Mouse (Mus musculus) liver, embryonic 12.5 days (tissue): ENCODE measurements around the gene Arhgap23. TPM values are rescaled to one million over a fixed set of nuclear protein-coding genes. Genes with fewer than 3 reads are reported as not detected.

Experiments
- ATAC-seq: fragments of 200-750 bp; cut with Nextera tagmentation; 2 replicates; pipeline ENCODE4 v1.8.0; 2017; ENCODE audit warnings: moderate number of reproducible peaks, mild to moderate bottlenecking, moderate library complexity
- H3K27ac ChIP-seq: fragments of 300-500 bp; sonication (generic); 2 replicates; pipeline ENCODE4 v1.5.1; 2016; ENCODE audit warnings: mild to moderate bottlenecking
- H3K27me3 ChIP-seq: fragments of 300-500 bp; sonication (generic); replicated peaks from 2 replicates; pipeline ENCODE4 v1.6.1; 2016; ENCODE audit warnings: mild to moderate bottlenecking, moderate library complexity
- H3K36me3 ChIP-seq: fragments of 300-500 bp; sonication (generic); 2 replicates; pipeline ENCODE4 v1.6.1; 2016; ENCODE audit warnings: mild to moderate bottlenecking, moderate library complexity
- H3K4me1 ChIP-seq: fragments of 300-500 bp; sonication (generic); 2 replicates; pipeline ENCODE4 v1.6.1; 2016
- H3K4me2 ChIP-seq: fragments of 300-500 bp; sonication (generic); 2 replicates; pipeline ENCODE4 v1.6.1; 2016; ENCODE audit warnings: mild to moderate bottlenecking, moderate library complexity
- H3K4me3 ChIP-seq: fragments of 300-500 bp; sonication (generic); 2 replicates; pipeline ENCODE4 v1.5.1; 2016; ENCODE audit warnings: mild to moderate bottlenecking, moderate library complexity
- H3K9ac ChIP-seq: fragments of 300-500 bp; sonication (generic); 2 replicates; pipeline ENCODE4 v1.6.1; 2016; ENCODE audit warnings: mild to moderate bottlenecking, moderate library complexity
- H3K9me3 ChIP-seq: fragments of 300-500 bp; sonication (generic); replicated peaks from 2 replicates; pipeline ENCODE4 v1.6.1; 2016; ENCODE audit warnings: mild to moderate bottlenecking, moderate library complexity
- WGBS: fragments of 180-500 bp; shearing (Covaris S2); methylation state at CpG from one replicate; pipeline ENCODE4 v1.1.7; 2016; ENCODE audit not compliant: insufficient replicate concordance; 5-methylcytosine and 5-hydroxymethylcytosine counted together
- polyA plus RNA-seq: library from polyadenylated mRNA; unstranded; fragments of >200 nt; fragmentation: Nextera tagmentation; extraction: Ambion mirVana; gene quantifications from 2 replicates; pipeline ENCODE4 v1.2.1, GENCODE M21; 2016

Arhgap23 gene
- polyA plus RNA-seq, 1 experiment from 2014 or later = 17.3 TPM

- Histone ChIP-seq H3K27me3 (peaks cover 34% of the 10 kb centered on the region), H3K27ac (no peak overlapping the region), H3K4me2 (peak overlapping the region; percentile 49), H3K4me1 (peaks cover 14% of the 10 kb centered on the region; the same call in 1 of the 2 replicates), H3K9me3 (no peaks in the 10 kb centered on the region), H3K9ac (no peak overlapping the region), H3K36me3 (peaks cover 67% of the 10 kb centered on the region), H3K4me3 (peak overlapping the region; percentile 18)
- 79% methylated on average over 51 of the region's 51 CpGs for WGBS
- no peak for ATAC-seq
These were observed 85.6 kb downstream of the Arhgap23 start for GRCm38 (mm10) chr11:97500720-97501448.

GRCm38 (mm10) chr11:97502383-97502782, 87.0 kb downstream of the Arhgap23 start:
- Histone ChIP-seq H3K27ac (no peak overlapping the region), H3K4me2 (no peak overlapping the region), H3K4me3 (no peak overlapping the region), H3K9me3 (no peaks in the 10 kb centered on the region), H3K9ac (no peak overlapping the region), H3K27me3 (peaks cover 40% of the 10 kb centered on the region), H3K36me3 (peaks cover 52% of the 10 kb centered on the region), H3K4me1 (peaks cover 14% of the 10 kb centered on the region; the same call in 1 of the 2 replicates)
- 64% methylated on average over 9 of the region's 9 CpGs for WGBS
- no peak for ATAC-seq

GRCm38 (mm10) chr11:97502846-97503245, 87.5 kb downstream of the Arhgap23 start:
- H3K9me3 ChIP-seq = no peaks in the 10 kb centered on the region
- peaks cover 14% of the 10 kb centered on the region; the same call in 1 of the 2 replicates for H3K4me1 ChIP-seq
- no peak overlapping the region for H3K4me3 ChIP-seq
- peaks cover 45% of the 10 kb centered on the region for H3K27me3 ChIP-seq
- peaks cover 47% of the 10 kb centered on the region for H3K36me3 ChIP-seq
- 66% methylated on average over 4 of the region's 4 CpGs for WGBS
- no peak overlapping the region for H3K4me2 ChIP-seq
- ATAC-seq = no peak
- H3K27ac ChIP-seq = no peak overlapping the region
- no peak overlapping the region for H3K9ac ChIP-seq

- 54% methylated on average over 4 of the region's 4 CpGs for WGBS
- peaks cover 18% of the 10 kb centered on the region for H3K36me3 ChIP-seq
- ATAC-seq = no peak
- no peaks in the 10 kb centered on the region for H3K9me3 ChIP-seq
- H3K4me2 ChIP-seq = no peak overlapping the region
- H3K27me3 ChIP-seq = peaks cover 48% of the 10 kb centered on the region
- H3K4me1 ChIP-seq = 0 out of 2 replicates have a peak, but pooled peaks cover 3% of the 10 kb centered on the region
- no peak overlapping the region for H3K9ac ChIP-seq
- H3K4me3 ChIP-seq = no peak overlapping the region
- no peak overlapping the region for H3K27ac ChIP-seq
These were observed 90.5 kb downstream of the Arhgap23 start for GRCm38 (mm10) chr11:97505784-97506183.

- H3K27me3 ChIP-seq = peaks cover 44% of the 10 kb centered on the region
- H3K4me3 ChIP-seq = no peak overlapping the region
- H3K9ac ChIP-seq = no peak overlapping the region
- no peak overlapping the region for H3K27ac ChIP-seq
- H3K4me2 ChIP-seq = no peak overlapping the region
- H3K4me1 ChIP-seq = peaks cover 4% of the 10 kb centered on the region
- no peak for ATAC-seq
- 52% methylated on average over 8 of the region's 8 CpGs for WGBS
- H3K9me3 ChIP-seq = no peaks in the 10 kb centered on the region
- H3K36me3 ChIP-seq = peaks cover 12% of the 10 kb centered on the region
These were observed 91.0 kb downstream of the Arhgap23 start for GRCm38 (mm10) chr11:97506331-97506730.

- WGBS = 41% methylated on average over 3 of the region's 3 CpGs
- Histone ChIP-seq H3K27me3 (peaks cover 44% of the 10 kb centered on the region), H3K4me3 (no peak overlapping the region), H3K27ac (no peak overlapping the region), H3K9ac (no peak overlapping the region), H3K9me3 (no peaks in the 10 kb centered on the region), H3K36me3 (no peaks in the 10 kb centered on the region), H3K4me2 (no peak overlapping the region), H3K4me1 (peaks cover 18% of the 10 kb centered on the region)
- no peak for ATAC-seq
These were observed 92.9 kb downstream of the Arhgap23 start for GRCm38 (mm10) chr11:97508198-97508597.

- H3K9ac ChIP-seq = no peak overlapping the region
- no peak for ATAC-seq
- H3K4me2 ChIP-seq = no peak overlapping the region
- no peak overlapping the region for H3K27ac ChIP-seq
- no peaks in the 10 kb centered on the region for H3K9me3 ChIP-seq
- no peak overlapping the region for H3K4me3 ChIP-seq
- 47% methylated on average over 5 of the region's 5 CpGs for WGBS
- peaks cover 44% of the 10 kb centered on the region for H3K27me3 ChIP-seq
- H3K36me3 ChIP-seq = no peaks in the 10 kb centered on the region
- H3K4me1 ChIP-seq = peaks cover 18% of the 10 kb centered on the region
These were observed 93.7 kb downstream of the Arhgap23 start for GRCm38 (mm10) chr11:97509058-97509457.

- H3K4me3 ChIP-seq = no peak overlapping the region
- peaks cover 18% of the 10 kb centered on the region for H3K4me1 ChIP-seq
- no peak overlapping the region for H3K9ac ChIP-seq
- peaks cover 41% of the 10 kb centered on the region for H3K27me3 ChIP-seq
- no peak overlapping the region for H3K4me2 ChIP-seq
- no peak for ATAC-seq
- 69% methylated on average over 24 of the region's 24 CpGs for WGBS
- H3K36me3 ChIP-seq = no peaks in the 10 kb centered on the region
- H3K27ac ChIP-seq = no peak overlapping the region
- H3K9me3 ChIP-seq = no peaks in the 10 kb centered on the region
These were observed 94.6 kb downstream of the Arhgap23 start for GRCm38 (mm10) chr11:97509715-97510485.

- peaks cover 18% of the 10 kb centered on the region for H3K4me1 ChIP-seq
- no peaks in the 10 kb centered on the region for H3K36me3 ChIP-seq
- peak overlapping the region; percentile 62; the same call in 1 of the 2 replicates for H3K27ac ChIP-seq
- H3K9ac ChIP-seq = peak overlapping the region; percentile 27; the same call in 1 of the 2 replicates
- 34% methylated on average over 10 of the region's 10 CpGs for WGBS
- H3K4me2 ChIP-seq = peak overlapping the region; percentile 61
- H3K27me3 ChIP-seq = peaks cover 37% of the 10 kb centered on the region
- H3K4me3 ChIP-seq = 0 out of 2 replicates have a peak overlapping the region, but pooled peaks have one; percentile 44
- H3K9me3 ChIP-seq = no peaks in the 10 kb centered on the region
- peak; percentile 41; the same call in 1 of the 2 replicates for ATAC-seq
These were observed 95.8 kb downstream of the Arhgap23 start for GRCm38 (mm10) chr11:97510966-97511660.

- H3K36me3 ChIP-seq = no peaks in the 10 kb centered on the region
- H3K27ac ChIP-seq = peak overlapping the region; percentile 62
- no peaks in the 10 kb centered on the region for H3K9me3 ChIP-seq
- H3K4me1 ChIP-seq = peaks cover 18% of the 10 kb centered on the region
- H3K27me3 ChIP-seq = peaks cover 39% of the 10 kb centered on the region
- H3K4me2 ChIP-seq = peak overlapping the region; percentile 61
- peak; percentile 36; the same call in 1 of the 2 replicates for ATAC-seq
- H3K4me3 ChIP-seq = peak overlapping the region; percentile 44
- 17% methylated on average over 13 of the region's 13 CpGs for WGBS
- H3K9ac ChIP-seq = peak overlapping the region; percentile 27; the same call in 1 of the 2 replicates
These were observed 96.5 kb downstream of the Arhgap23 start for GRCm38 (mm10) chr11:97511661-97512369.

GRCm38 (mm10) chr11:97512511-97512910, 97.2 kb downstream of the Arhgap23 start:
- ATAC-seq = no peak
- H3K36me3 ChIP-seq = no peaks in the 10 kb centered on the region
- H3K9me3 ChIP-seq = no peaks in the 10 kb centered on the region
- H3K4me2 ChIP-seq = peak overlapping the region; percentile 61
- no peak overlapping the region for H3K9ac ChIP-seq
- H3K27ac ChIP-seq = peak overlapping the region; percentile 17; the same call in 1 of the 2 replicates
- H3K4me3 ChIP-seq = peak overlapping the region; percentile 44
- peaks cover 40% of the 10 kb centered on the region for H3K27me3 ChIP-seq
- H3K4me1 ChIP-seq = peaks cover 18% of the 10 kb centered on the region
- 70% methylated on average over 6 of the region's 6 CpGs for WGBS
